Mouse (Mus musculus) lung, adult 18-20 months (tissue): ENCODE results near the gene Phox2b.
A peak's percentile ranks its signal among the peaks of the same experiment; 100 is the strongest.

Source experiments
- DNase-seq, 2 experiments: peaks; one replicate each; pipeline ENCODE4 v3.0.0; 2022; ENCODE audit warnings: mixed read lengths in 2 of 2

Gene Phox2b

DNA sequence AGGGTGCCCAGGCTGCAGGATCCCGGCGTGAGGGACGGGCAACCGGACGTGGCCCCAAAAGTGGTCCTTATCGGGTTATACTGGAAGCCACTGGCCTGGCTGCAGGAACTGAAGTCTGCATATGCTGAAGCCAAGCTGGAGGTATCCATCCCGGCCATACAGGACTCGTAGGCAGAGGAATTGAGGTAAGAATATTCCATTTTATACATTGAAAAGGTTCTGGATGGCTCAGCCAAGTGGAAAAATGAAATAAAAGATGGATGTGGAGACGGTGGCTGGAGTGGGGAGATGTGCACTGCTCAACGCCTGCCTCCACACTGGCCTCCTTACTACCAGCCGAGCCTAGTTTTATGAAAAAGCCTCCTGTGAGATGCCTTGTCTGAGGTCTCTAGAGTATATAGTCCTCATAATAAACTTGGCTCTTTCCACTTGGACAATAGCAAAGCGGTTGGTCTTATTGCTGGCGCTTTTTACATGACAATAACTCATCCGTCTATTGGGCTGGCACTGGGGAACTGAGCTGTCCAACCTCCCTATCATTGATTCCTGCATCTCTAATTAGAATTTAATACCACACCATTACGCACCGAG, at the start of gene Phox2b:
Phox2b (minus strand) TSS at position 569 of the 591 bp plus-strand sequence.
- DNase-seq: no peak

GRCm38 (mm10) chr5:67142622-67143021, 43.5 kb upstream of the Phox2b start:
- no peak for DNase-seq

- no peak for DNase-seq
Measured at GRCm38 (mm10) chr5:67139052-67140015, 40.2 kb upstream of the Phox2b start.

DNA sequence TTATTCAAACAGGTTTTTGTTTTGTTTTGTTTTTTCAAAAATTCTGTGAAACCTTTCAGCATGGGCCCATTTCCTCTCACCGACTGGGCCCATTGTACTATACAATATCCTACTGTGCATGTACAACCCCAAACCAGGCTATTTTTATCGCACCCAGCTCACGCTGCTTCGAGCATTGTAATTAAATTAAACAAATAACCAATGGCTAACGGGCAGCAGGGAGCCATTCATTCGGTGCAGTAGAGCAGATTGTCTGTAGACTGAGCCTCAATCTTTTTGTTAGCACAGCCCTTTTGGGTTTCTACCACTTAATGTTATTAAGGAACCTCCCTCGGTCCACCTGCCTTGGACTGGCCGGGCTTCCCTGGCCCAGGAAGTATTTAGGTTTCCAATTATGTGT, 39.5 kb upstream of the Phox2b start:
- DNase-seq: no peak

- DNase-seq: no peak
Measured at GRCm38 (mm10) chr5:67134698-67135097, 35.6 kb upstream of the Phox2b start.

GRCm38 (mm10) chr5:67131671-67132070, 32.6 kb upstream of the Phox2b start:
- no peak for DNase-seq

GRCm38 (mm10) chr5:67106261-67106660, 7.2 kb upstream of the Phox2b start:
- DNase-seq: no peak

DNA sequence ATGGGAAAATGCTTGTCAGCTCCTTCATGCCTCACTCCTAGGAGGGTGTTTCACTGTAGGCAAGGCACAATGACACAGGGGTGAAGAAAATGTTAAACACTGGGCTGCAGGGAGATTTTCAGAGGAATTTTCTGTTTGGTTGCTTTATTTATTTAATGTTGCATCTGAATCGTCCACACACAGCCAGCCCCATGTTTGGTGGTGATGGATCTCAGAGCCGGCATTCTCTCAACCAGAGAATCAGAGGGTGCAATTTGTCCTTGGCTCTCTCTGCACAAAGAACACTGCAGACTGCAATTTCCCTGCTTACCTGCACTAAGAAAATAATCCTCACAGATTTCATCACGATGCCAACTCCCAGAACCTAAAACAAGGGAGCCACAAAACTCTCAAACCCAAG, 3.9 kb upstream of the Phox2b start:
- DNase-seq: no peak

DNA sequence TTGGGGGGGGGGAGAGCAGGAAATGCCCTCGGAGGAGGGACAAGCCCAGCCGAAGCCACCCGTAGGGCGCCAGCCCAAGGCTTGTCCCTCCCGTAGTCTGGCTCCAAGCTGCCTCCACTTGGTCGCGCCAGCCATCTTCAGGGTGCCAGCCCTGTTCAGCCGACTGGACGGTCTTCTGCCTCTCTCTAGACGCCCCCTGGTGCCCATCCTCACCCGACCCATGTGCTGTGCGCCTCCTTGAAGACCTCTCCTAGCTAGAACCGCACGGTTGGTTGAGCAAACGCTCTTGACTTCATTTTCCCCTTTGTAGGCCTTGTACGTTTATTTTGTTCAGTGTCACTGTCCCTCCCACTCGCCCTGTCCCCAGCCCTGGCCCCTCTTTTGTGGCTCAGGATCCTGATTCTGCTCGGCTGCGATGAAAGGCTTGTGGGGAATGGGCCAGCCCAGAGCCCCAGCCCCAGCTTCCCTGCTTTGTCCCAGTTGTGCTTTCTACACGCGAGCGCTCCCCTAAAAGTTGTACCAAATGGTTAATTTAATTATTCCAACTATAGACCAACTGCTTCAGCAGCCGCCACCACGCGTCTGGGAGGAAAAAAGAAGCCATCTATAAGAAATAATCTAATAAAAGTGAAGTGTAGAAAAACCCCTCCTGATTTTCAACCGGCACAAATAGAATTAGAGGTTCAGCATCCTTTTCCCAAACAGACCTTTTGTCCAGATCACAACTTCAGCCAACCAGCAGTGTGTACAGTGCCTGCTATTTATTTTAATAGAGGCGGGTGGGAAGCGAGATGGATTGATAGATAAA, 2.9 kb upstream of the Phox2b start:
- no peak for DNase-seq

- no peak for DNase-seq
Measured at GRCm38 (mm10) chr5:67101395-67101760, 2.3 kb upstream of the Phox2b start.

DNA sequence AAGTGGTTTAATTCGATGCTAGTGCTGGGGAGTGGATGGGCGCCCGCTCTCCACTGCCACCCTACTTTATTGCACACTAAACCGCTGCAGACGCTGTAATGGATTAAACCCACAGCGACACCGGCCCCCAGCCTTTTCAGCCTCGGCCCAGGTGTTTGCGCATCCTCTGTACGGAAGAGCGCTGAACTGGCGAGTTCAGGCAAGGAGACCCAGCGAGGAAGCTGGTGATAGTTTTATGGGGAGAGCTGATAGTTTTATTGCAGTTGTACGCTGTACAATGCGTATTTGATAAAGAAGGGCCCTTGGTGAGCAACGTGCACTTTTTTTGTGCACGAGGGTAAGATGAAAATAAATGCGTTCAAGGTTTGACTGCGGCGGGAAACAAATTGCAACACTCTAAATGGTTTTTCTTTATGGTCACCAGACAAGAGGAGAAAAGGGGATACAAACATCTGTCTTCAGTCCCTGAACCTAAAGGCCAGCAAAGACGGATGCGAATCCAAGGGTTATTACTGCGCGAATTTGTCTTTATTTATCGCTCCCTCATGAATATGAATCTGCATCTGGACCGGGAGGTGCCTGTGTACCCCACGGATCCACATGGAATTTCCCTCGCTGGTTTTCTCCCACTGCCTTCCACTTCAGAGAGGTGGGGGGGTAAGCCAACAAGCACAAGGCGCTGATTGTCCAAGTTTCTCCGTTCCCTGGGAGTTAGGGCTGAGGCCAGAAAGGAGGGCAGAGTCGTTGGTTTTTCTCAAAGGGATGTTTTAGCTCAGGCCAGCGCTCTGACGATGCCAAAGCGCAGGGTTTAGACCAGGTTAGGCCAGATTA, 1.7 kb upstream of the Phox2b start:
- no peak for DNase-seq

DNA sequence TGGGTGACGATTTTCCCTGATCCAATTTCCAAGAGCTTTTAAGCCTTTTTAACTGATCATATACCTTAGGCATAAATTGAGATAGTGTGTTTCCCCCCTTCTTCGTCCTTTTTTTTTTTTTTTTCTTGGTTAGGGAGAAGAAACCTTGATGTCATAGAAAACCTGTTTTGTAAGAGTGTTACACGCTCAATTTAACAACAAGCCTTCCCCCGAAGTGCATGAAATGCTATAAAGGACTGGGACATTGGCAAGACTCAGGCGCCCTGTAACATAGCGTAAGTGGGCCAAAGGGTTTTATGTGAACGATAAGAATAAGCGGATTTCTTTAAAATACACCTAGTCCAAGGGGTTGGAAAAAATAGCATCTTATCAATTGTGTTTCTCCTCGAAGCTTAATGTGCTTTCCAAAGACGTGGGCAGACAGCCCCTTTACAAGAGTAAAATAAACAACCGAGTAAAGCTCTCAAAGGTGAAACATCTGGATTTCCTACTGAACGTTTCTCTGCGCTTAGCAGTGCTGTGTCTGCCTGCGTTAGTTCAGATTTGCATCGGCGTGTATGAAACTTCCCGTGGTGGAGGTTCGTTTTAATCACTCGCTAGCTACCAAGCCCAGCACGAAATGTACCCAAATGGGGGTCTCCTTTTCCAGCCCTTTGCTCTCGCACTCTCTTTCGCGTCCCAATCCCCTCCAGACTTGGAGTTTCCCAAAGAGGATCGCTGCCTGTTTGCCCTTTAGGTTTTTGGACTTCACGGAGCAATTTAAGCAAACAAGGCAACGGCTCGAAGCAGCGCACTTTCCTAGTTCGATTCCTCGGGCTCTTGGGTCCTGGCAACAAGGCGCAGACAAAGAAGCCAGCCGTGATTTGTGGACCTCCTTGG, 531 bp upstream of the Phox2b start:
- DNase-seq: no peak

DNA sequence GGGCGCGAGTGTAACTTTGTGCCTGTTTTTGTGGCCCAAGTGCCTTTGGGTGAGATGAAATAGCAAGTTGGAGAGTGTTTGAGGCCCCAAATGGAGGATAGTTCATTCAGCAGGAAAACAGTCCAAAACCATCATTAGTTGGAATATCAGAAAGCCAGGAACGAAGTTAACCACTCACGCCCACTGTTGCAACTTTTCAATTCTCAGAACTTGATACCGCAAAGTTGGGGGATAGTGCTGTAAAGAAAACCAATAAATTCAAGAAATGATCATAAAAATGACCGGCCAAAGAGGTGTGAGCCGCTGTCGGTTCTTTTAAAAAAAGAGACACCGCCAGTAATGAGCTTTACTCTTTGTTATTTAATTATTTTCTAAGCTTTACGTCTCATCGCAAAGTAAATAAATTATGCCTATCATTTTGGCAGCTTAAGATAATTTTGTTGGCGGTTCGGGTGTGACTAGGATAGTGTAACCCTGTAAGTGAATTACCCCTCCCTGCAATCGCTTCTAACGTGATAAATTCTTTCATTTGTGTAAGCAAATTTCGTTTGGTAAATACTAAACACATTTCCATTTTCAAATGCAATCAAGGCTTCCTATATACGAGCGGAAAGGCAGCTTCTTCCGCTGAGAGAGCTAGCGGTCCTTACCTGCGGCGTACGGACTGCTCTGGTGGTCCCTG, 909 bp downstream of the Phox2b start:
- no peak for DNase-seq

GRCm38 (mm10) chr5:67097106-67098050, 1.7 kb downstream of the Phox2b start:
- no peak for DNase-seq

GRCm38 (mm10) chr5:67096378-67096771, 2.7 kb downstream of the Phox2b start:
- DNase-seq: peak; percentile 13 to 25

DNA sequence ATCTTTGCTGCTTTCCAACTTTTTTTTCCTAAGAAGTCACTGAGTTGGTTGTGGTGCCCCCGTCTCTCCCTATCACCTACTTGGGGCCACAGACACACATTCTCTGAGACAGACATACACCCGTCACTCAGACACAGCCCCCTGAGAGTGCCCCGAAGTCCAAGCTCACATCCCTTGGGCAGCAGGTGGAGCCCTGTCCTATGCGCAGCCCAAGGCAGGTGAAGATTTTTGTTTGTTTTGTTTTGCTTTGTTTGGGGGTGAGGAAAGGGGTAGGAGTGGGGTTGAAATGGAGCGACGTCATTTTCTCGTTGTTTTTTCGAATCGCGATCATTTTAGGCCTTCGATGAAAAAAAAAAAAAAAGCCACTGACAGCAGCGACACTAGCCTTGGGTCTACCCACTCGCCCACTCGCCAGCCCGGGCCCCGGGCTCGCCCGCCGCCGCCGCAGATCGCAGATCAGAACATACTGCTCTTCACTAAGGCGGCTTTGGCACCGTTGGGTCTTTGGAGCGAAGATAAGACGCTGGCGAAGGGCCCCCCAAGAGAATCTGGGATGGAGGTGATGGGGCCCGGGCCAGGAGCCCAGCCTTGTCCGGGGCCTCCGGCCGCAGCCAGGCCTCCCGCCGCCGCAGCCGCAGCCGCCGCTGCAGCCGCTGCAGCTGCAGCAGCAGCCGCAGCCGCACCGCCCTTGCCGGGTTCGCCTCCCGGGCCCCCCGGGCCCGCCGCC, 3.3 kb downstream of the Phox2b start:
- no peak for DNase-seq

DNA sequence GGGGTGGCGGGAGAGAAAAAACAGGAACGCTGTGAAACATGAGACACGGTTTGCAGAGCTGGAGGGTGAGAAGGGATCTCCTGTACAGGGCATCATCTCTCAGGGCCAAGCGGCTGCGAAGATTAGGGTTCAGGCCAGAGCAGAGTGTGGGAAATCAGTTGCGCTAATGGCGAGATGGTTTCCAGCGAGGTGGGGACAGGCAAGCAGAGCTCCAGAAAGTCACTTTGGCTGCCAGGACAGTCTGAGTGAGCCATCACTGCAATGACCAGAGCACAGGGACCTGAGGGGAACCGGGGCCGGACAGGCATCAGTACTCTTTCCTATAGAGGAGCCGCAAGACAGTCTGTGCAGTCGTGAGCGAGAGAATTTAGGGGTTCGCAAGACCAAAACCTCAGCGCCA, 3.9 kb downstream of the Phox2b start:
- no peak for DNase-seq

GRCm38 (mm10) chr5:67093991-67094390, 5.1 kb downstream of the Phox2b start:
- no peak for DNase-seq

DNA sequence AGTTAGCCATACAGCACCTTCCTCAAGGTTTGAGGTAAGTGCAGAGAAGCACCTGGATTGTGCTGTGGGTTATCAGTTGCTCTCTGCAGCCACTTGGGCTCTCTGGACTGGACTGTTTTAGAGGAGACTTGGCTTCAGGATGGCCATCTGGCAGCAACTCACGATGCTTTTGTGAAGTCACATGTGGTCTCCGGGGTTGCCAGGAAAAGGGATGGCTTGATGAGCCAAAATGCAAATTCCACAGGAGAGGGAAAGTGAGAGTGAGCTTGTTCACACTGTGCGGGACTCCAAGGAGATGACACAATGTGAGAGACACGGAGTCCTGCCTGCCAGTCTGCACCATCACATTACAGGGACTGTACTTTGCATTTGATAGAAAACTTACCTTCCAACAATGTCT, 7.3 kb downstream of the Phox2b start:
- DNase-seq: no peak
